Comparison of ENCODE assay signal across 35 mouse cellular contexts in genomic region chr7:27133757-27134156, GRCm38 (mm10). TPM values are rescaled to one million over a fixed set of nuclear protein-coding genes. Genes with fewer than 3 reads are reported as not detected.
"Had no signal": no experiment of that assay in that cellular context is flagged by ENCODE, and none has a peak within 500 bp of the region (broad histone marks: within the 10 kb centered on the region; RNA-seq: fewer than 3 reads in every experiment).

No protein-coding gene starts in this region.

- H3K36me3 ChIP-seq: embryonic facial prominence, embryonic 10.5 days; embryonic facial prominence, embryonic 12.5 days; embryonic facial prominence, embryonic 13.5 days; embryonic facial prominence, embryonic 15.5 days; forebrain, embryonic 10.5 days; forebrain, embryonic 12.5 days; forebrain, embryonic 15.5 days had no signal

- H3K27me3 ChIP-seq: embryonic facial prominence, embryonic 12.5 days; embryonic facial prominence, embryonic 13.5 days; embryonic facial prominence, embryonic 15.5 days; forebrain, embryonic 12.5 days; forebrain, embryonic 13.5 days; forebrain, embryonic 15.5 days had no signal

- H3K4me2 ChIP-seq: embryonic facial prominence, embryonic 12.5 days; embryonic facial prominence, embryonic 13.5 days; embryonic facial prominence, embryonic 15.5 days; forebrain, embryonic 12.5 days; forebrain, embryonic 13.5 days; forebrain, embryonic 15.5 days had no signal

- DNase-seq: cerebellum, adult 8-10 months; cerebellum, adult 9-10 months; cerebellum, adult 9-11 months; cerebellum, postnatal 36 days; embryo, embryonic 11 days; forebrain, postnatal 0 days; gastrocnemius, postnatal 25 days; gastrocnemius, postnatal 36 days; heart, adult 2 months had no signal

- H3K4me1 ChIP-seq: embryonic facial prominence, embryonic 10.5 days; embryonic facial prominence, embryonic 12.5 days; embryonic facial prominence, embryonic 15.5 days; forebrain, embryonic 10.5 days; forebrain, embryonic 12.5 days; forebrain, embryonic 13.5 days; forebrain, embryonic 15.5 days had no signal

- H3K9ac ChIP-seq: embryonic facial prominence, embryonic 12.5 days; embryonic facial prominence, embryonic 13.5 days; embryonic facial prominence, embryonic 15.5 days; forebrain, embryonic 12.5 days; forebrain, embryonic 13.5 days; forebrain, embryonic 15.5 days; forebrain, postnatal 0 days had no signal

- H3K9me3 ChIP-seq: embryonic facial prominence, embryonic 10.5 days; embryonic facial prominence, embryonic 13.5 days; embryonic facial prominence, embryonic 15.5 days; forebrain, embryonic 12.5 days; forebrain, embryonic 13.5 days; forebrain, embryonic 15.5 days had no signal

- H3K27ac ChIP-seq: embryonic facial prominence, embryonic 10.5 days; embryonic facial prominence, embryonic 12.5 days; embryonic facial prominence, embryonic 13.5 days; embryonic facial prominence, embryonic 15.5 days; forebrain, embryonic 10.5 days; forebrain, embryonic 12.5 days; forebrain, embryonic 13.5 days; forebrain, embryonic 15.5 days; gastrocnemius, adult 2 months; heart, adult 2 months had no signal

- ATAC-seq: forebrain, embryonic 13.5 days; forebrain, embryonic 14.5 days; forebrain, embryonic 15.5 days; forebrain, embryonic 16.5 days; forebrain, postnatal 0 days had no signal

- H3K4me3 ChIP-seq: embryonic facial prominence, embryonic 10.5 days; embryonic facial prominence, embryonic 12.5 days; embryonic facial prominence, embryonic 13.5 days; embryonic facial prominence, embryonic 15.5 days; erythroblast, embryonic 14.5 days; forebrain, embryonic 10.5 days; forebrain, embryonic 12.5 days; forebrain, embryonic 13.5 days; forebrain, embryonic 15.5 days; gastrocnemius, adult 2 months; heart, adult 2 months had no signal

RNA-seq across cellular contexts. Expression of gene Cyp2f2, which starts 14.0 kb away (rescaled TPM):
- total RNA-seq: common myeloid progenitor, adult 5-6 weeks; forebrain, postnatal 0 days; granulocyte monocyte progenitor cell, adult 5-6 weeks had no signal
- polyA plus RNA-seq: embryonic facial prominence, embryonic 10.5 days; embryonic facial prominence, embryonic 11.5 days; erythroblast, embryonic 14.5 days; forebrain, embryonic 10.5 days; forebrain, embryonic 11.5 days; forebrain, embryonic 12.5 days; forebrain, embryonic 13.5 days; forebrain, embryonic 14.5 days; forebrain, embryonic 15.5 days; forebrain, embryonic 16.5 days had no signal

RNA-seq across cellular contexts. Expression of gene Cyp2t4, which starts 19.8 kb away (rescaled TPM):
- total RNA-seq: common myeloid progenitor, adult 5-6 weeks; forebrain, postnatal 0 days; gastrocnemius, adult 18-20 months; gastrocnemius, adult 2 months; gastrocnemius, adult 8-10 months; gastrocnemius, postnatal 10 days; gastrocnemius, postnatal 14 days; gastrocnemius, postnatal 25 days; gastrocnemius, postnatal 36 days; gastrocnemius, postnatal 4 days; granulocyte monocyte progenitor cell, adult 5-6 weeks; heart, adult 18-20 months; heart, adult 2 months; heart, adult 8-10 months had no signal
- polyA plus RNA-seq: cortical plate, adult 2 months; embryonic facial prominence, embryonic 11.5 days; erythroblast, embryonic 14.5 days; forebrain, embryonic 14.5 days; frontal cortex, adult 2 months; heart, adult 2 months had no signal

RNA-seq across cellular contexts. Expression of gene Gm21983, which starts 47.1 kb away (rescaled TPM):
- total RNA-seq: common myeloid progenitor, adult 5-6 weeks; forebrain, postnatal 0 days; gastrocnemius, adult 8-10 months; gastrocnemius, postnatal 10 days; gastrocnemius, postnatal 14 days; gastrocnemius, postnatal 25 days; gastrocnemius, postnatal 36 days; gastrocnemius, postnatal 4 days; granulocyte monocyte progenitor cell, adult 5-6 weeks; heart, adult 18-20 months; heart, adult 8-10 months had no signal
- polyA plus RNA-seq: cortical plate, adult 2 months; embryonic facial prominence, embryonic 11.5 days; embryonic facial prominence, embryonic 14.5 days; erythroblast, embryonic 14.5 days; forebrain, embryonic 10.5 days; forebrain, embryonic 12.5 days; forebrain, embryonic 13.5 days; forebrain, embryonic 14.5 days; forebrain, embryonic 15.5 days; forebrain, embryonic 16.5 days; forebrain, postnatal 0 days; heart, adult 2 months had no signal
